Mouse (Mus musculus): ENCODE measurements at regions not wholly inside any gene's neighbourhood (a gene's known extent, or its start where the extent isn't known, plus 50 kb on each side); places are given as distances from the start of the nearest gene placed in this dataset.
"Not testable (repeated sequence)": the region's sequence is repeated elsewhere in the genome, so short reads cannot be mapped to it uniquely, and the experiment has no call there.

GRCm38 (mm10) chr5:82024126-82024525, 1004.2 kb downstream of the Adgrl3 start:
- TF ChIP-seq CTCF (IDR thresholded peaks at IDR 0.05; ENCODE audit: borderline replicate concordance, extremely low read depth, insufficient read depth, insufficient read length) (no peak), POLR2A (IDR thresholded peaks at IDR 0.05; ENCODE audit: borderline replicate concordance, extremely low read depth, insufficient read depth, insufficient read length, poor library complexity, severe bottlenecking) (no peak)
- peak; percentile 13 for DNase-seq (ENCODE audit: low read depth)

GRCm38 (mm10) chr5:82034776-82035175, 1014.8 kb downstream of the Adgrl3 start:
- TF ChIP-seq CTCF (IDR thresholded peaks at IDR 0.05; ENCODE audit: borderline replicate concordance, extremely low read depth, insufficient read depth, insufficient read length) (no peak), POLR2A (IDR thresholded peaks at IDR 0.05; ENCODE audit: borderline replicate concordance, extremely low read depth, insufficient read depth, insufficient read length, poor library complexity, severe bottlenecking) (no peak)
- DNase-seq (ENCODE audit: low read depth), result no peak

GRCm38 (mm10) chr5:82046106-82046505, 1026.2 kb downstream of the Adgrl3 start:
- no peak for TF ChIP-seq CTCF (IDR thresholded peaks at IDR 0.05; ENCODE audit: borderline replicate concordance, extremely low read depth, insufficient read depth, insufficient read length)
- no peak for TF ChIP-seq POLR2A (IDR thresholded peaks at IDR 0.05; ENCODE audit: borderline replicate concordance, extremely low read depth, insufficient read depth, insufficient read length, poor library complexity, severe bottlenecking)
- no peak for DNase-seq (ENCODE audit: low read depth)

- DNase-seq (ENCODE audit: low read depth), result no peak
- no peak for TF ChIP-seq CTCF (IDR thresholded peaks at IDR 0.05; ENCODE audit: borderline replicate concordance, extremely low read depth, insufficient read depth, insufficient read length)
- TF ChIP-seq POLR2A (IDR thresholded peaks at IDR 0.05; ENCODE audit: borderline replicate concordance, extremely low read depth, insufficient read depth, insufficient read length, poor library complexity, severe bottlenecking), result no peak
These were observed 1039.3 kb downstream of the Adgrl3 start for GRCm38 (mm10) chr5:82059108-82059838.

GRCm38 (mm10) chr5:82060679-82061078, 1040.7 kb downstream of the Adgrl3 start:
- TF ChIP-seq POLR2A (IDR thresholded peaks at IDR 0.05; ENCODE audit: borderline replicate concordance, extremely low read depth, insufficient read depth, insufficient read length, poor library complexity, severe bottlenecking) (no peak), CTCF (IDR thresholded peaks at IDR 0.05; ENCODE audit: borderline replicate concordance, extremely low read depth, insufficient read depth, insufficient read length) (peak; percentile 14; the same call in 1 of the 2 replicates)
- DNase-seq (ENCODE audit: low read depth), result peak; percentile 35

- DNase-seq (ENCODE audit: low read depth), result not testable (repeated sequence)
These were observed 1049.3 kb downstream of the Adgrl3 start for GRCm38 (mm10) chr5:82069221-82069620.

- DNase-seq (ENCODE audit: low read depth), result no peak
- TF ChIP-seq CTCF (IDR thresholded peaks at IDR 0.05; ENCODE audit: borderline replicate concordance, extremely low read depth, insufficient read depth, insufficient read length), result no peak
- no peak for TF ChIP-seq POLR2A (IDR thresholded peaks at IDR 0.05; ENCODE audit: borderline replicate concordance, extremely low read depth, insufficient read depth, insufficient read length, poor library complexity, severe bottlenecking)
These were observed 1069.5 kb downstream of the Adgrl3 start for GRCm38 (mm10) chr5:82089401-82089800.

GRCm38 (mm10) chr5:82103056-82103807, 1083.3 kb downstream of the Adgrl3 start:
- DNase-seq (ENCODE audit: low read depth), result peak; percentile 15
- TF ChIP-seq POLR2A (IDR thresholded peaks at IDR 0.05; ENCODE audit: borderline replicate concordance, extremely low read depth, insufficient read depth, insufficient read length, poor library complexity, severe bottlenecking) (no peak), CTCF (IDR thresholded peaks at IDR 0.05; ENCODE audit: borderline replicate concordance, extremely low read depth, insufficient read depth, insufficient read length) (no peak)

- TF ChIP-seq CTCF (IDR thresholded peaks at IDR 0.05; ENCODE audit: borderline replicate concordance, extremely low read depth, insufficient read depth, insufficient read length), result no peak
- TF ChIP-seq POLR2A (IDR thresholded peaks at IDR 0.05; ENCODE audit: borderline replicate concordance, extremely low read depth, insufficient read depth, insufficient read length, poor library complexity, severe bottlenecking), result no peak
- no peak for DNase-seq (ENCODE audit: low read depth)
These were observed 1083.9 kb downstream of the Adgrl3 start for GRCm38 (mm10) chr5:82103857-82104256.

GRCm38 (mm10) chr5:82125921-82126459, 1106.1 kb downstream of the Adgrl3 start:
- peak; percentile 43 for DNase-seq (ENCODE audit: low read depth)
- TF ChIP-seq POLR2A (IDR thresholded peaks at IDR 0.05; ENCODE audit: borderline replicate concordance, extremely low read depth, insufficient read depth, insufficient read length, poor library complexity, severe bottlenecking) (no peak), CTCF (IDR thresholded peaks at IDR 0.05; ENCODE audit: borderline replicate concordance, extremely low read depth, insufficient read depth, insufficient read length) (no peak)

GRCm38 (mm10) chr5:82142063-82142462, 1122.1 kb downstream of the Adgrl3 start:
- no peak for DNase-seq (ENCODE audit: low read depth)
- TF ChIP-seq CTCF (IDR thresholded peaks at IDR 0.05; ENCODE audit: borderline replicate concordance, extremely low read depth, insufficient read depth, insufficient read length) (no peak), POLR2A (IDR thresholded peaks at IDR 0.05; ENCODE audit: borderline replicate concordance, extremely low read depth, insufficient read depth, insufficient read length, poor library complexity, severe bottlenecking) (no peak)
